Mouse (Mus musculus) megakaryocyte, embryonic 14.5 days (primary cell): ENCODE results near the gene Ppp1r15a.

Experiments
- FLI1 ChIP-seq: IDR thresholded peaks from 2 replicates; pipeline ENCODE4 v1.6.1; 2012; ENCODE audit warnings: low read length, inconsistent platforms, mixed read lengths
- GATA1 ChIP-seq: IDR thresholded peaks from 3 replicates; pipeline ENCODE4 v1.6.1; 2012; ENCODE audit warnings: mixed read lengths, low read length, inconsistent platforms, borderline replicate concordance

GRCm38 (mm10) chr7:45574472-45575379, 48.7 kb upstream of the Ppp1r15a start:
- TF ChIP-seq FLI1 (no peak), GATA1 (no peak)
